Mouse (Mus musculus): ENCODE data around the gene Ewsr1. TPM values are rescaled to one million over a fixed set of nuclear protein-coding genes. Genes with fewer than 3 reads are reported as not detected.
A peak's percentile ranks its signal among the peaks of the same experiment; 100 is the strongest.
"Not testable (repeated sequence)": the region's sequence is repeated elsewhere in the genome, so short reads cannot be mapped to it uniquely, and the experiment has no call there.

The Ewsr1 gene
- total RNA-seq, 1 experiment from 2014 or later: 297 TPM

- peak; percentile 62 for DNase-seq
These were observed 881 bp downstream of the Ewsr1 start for GRCm38 (mm10) chr11:5098035-5098735.

GRCm38 (mm10) chr11:5096480-5097020 is 2.5 kb downstream of the Ewsr1 start:
- DNase-seq: no peak

- no peak for DNase-seq
These were observed 3.2 kb downstream of the Ewsr1 start for GRCm38 (mm10) chr11:5095877-5096276.

GRCm38 (mm10) chr11:5091706-5092105 is 7.4 kb downstream of the Ewsr1 start:
- no peak for DNase-seq

- DNase-seq: peak; percentile 49
These were observed 9.9 kb downstream of the Ewsr1 start for GRCm38 (mm10) chr11:5089147-5089546.

GRCm38 (mm10) chr11:5076843-5077242 is 22.2 kb downstream of the Ewsr1 start:
- DNase-seq: not testable (repeated sequence)

GRCm38 (mm10) chr11:5075760-5076159 is 23.3 kb downstream of the Ewsr1 start:
- no peak for DNase-seq

- DNase-seq: peak; percentile 37
These were observed 24.2 kb downstream of the Ewsr1 start for GRCm38 (mm10) chr11:5074882-5075281.

- peak; percentile 31 for DNase-seq
These were observed 30.7 kb downstream of the Ewsr1 start for GRCm38 (mm10) chr11:5068126-5068971.

GRCm38 (mm10) chr11:5067063-5067462 is 32.0 kb downstream of the Ewsr1 start:
- DNase-seq: no peak

GRCm38 (mm10) chr11:5065056-5065821 is 33.8 kb downstream of the Ewsr1 start, which contains the start of gene Gas2l1:
Gene Gas2l1 (minus strand): TSS chr11:5065327.
- DNase-seq: peak; percentile 95

- DNase-seq: no peak
These were observed 34.6 kb downstream of the Ewsr1 start for GRCm38 (mm10) chr11:5064282-5065055.

GRCm38 (mm10) chr11:5063561-5064281 is 35.3 kb downstream of the Ewsr1 start:
- peak; percentile 45 for DNase-seq

GRCm38 (mm10) chr11:5062860-5063505 is 36.1 kb downstream of the Ewsr1 start:
- no peak for DNase-seq

GRCm38 (mm10) chr11:5062326-5062725 is 36.7 kb downstream of the Ewsr1 start:
- no peak for DNase-seq

GRCm38 (mm10) chr11:5061413-5062139 is 37.5 kb downstream of the Ewsr1 start:
- peak; percentile 97 for DNase-seq

GRCm38 (mm10) chr11:5060756-5061412 is 38.2 kb downstream of the Ewsr1 start:
- no peak for DNase-seq

GRCm38 (mm10) chr11:5059704-5060156 is 39.3 kb downstream of the Ewsr1 start:
- DNase-seq: peak; percentile 73

GRCm38 (mm10) chr11:5059230-5059629 is 39.8 kb downstream of the Ewsr1 start:
- DNase-seq: no peak
